Mouse (Mus musculus) megakaryocyte-erythroid progenitor cell, adult 5 weeks (primary cell): ENCODE measurements around the gene Olfr818. TPM values are rescaled to one million over a fixed set of nuclear protein-coding genes. Genes with fewer than 3 reads are reported as not detected.

Source experiments
- polyA plus RNA-seq: library from polyadenylated mRNA; stranded (reverse); fragments of >175 nt; gene quantifications from 2 replicates; pipeline ENCODE4 v1.2.3, GENCODE M21; 2012

Gene Olfr818
- not detected in 2 replicates for polyA plus RNA-seq

DNA sequence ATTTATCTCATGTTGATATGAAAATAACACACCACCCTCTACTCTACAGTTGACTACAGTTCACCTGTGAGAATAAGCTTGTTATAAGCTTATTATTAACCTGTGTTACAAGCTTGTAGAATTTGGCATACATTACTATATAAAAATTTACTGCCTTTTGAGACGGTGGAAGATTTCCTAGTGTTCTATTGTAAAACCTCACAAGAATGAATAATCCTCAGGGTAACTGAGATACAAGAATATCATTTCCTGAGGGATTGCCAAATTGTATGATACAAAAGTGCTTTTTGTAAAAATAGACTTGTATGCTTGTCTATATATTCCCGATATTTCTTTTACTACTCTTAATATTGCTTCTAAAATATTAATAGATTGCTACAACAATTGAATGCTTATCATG is at the start of gene Olfr818:
Olfr818 (minus strand) TSS at position 101 of the 400 bp plus-strand sequence.

DNA sequence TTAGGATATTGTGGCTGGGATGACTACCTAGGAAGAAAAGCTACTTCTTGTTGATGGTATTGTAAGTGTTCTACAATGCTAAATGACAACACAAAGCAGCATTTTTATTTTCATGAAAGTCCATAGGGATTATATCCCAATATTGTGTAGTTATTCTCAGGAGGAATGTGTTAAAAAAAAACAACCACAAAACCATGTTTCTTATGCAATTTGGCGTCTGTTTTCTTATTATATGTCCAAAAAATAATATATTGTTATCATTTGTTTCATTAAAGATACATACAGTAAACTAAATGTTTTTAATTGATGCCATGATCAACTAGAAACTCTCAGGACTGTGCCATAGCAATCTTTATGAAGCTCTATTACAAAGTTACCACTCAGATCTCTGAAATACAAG is 36.1 kb upstream of the Olfr818 start, which contains the start of gene Gm10310:
Gm10310 (minus strand) TSS at position 101 of the 400 bp plus-strand sequence.

DNA sequence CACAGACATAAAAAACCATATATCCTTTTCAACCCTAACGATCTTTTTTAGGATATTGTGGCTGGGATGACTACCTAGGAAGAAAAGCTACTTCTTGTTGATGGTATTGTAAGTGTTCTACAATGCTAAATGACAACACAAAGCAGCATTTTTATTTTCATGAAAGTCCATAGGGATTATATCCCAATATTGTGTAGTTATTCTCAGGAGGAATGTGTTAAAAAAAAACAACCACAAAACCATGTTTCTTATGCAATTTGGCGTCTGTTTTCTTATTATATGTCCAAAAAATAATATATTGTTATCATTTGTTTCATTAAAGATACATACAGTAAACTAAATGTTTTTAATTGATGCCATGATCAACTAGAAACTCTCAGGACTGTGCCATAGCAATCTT is 27.1 kb upstream of the Olfr818 start, which contains the start of gene Olfr247:
Olfr247 (minus strand) TSS at position 101 of the 400 bp plus-strand sequence.

DNA sequence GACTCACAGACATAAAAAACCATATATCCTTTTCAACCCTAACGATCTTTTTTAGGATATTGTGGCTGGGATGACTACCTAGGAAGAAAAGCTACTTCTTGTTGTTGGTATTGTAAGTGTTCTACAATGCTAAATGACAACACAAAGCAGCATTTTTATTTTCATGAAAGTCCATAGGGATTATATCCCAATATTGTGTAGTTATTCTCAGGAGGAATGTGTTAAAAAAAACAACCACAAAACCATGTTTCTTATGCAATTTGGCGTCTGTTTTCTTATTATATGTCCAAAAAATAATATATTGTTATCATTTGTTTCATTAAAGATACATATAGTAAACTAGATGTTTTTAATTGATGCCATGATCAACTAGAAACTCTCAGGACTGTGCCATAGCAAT is 18.3 kb upstream of the Olfr818 start, which contains the start of gene Olfr819:
Olfr819 (minus strand) TSS at position 101 of the 400 bp plus-strand sequence.

DNA sequence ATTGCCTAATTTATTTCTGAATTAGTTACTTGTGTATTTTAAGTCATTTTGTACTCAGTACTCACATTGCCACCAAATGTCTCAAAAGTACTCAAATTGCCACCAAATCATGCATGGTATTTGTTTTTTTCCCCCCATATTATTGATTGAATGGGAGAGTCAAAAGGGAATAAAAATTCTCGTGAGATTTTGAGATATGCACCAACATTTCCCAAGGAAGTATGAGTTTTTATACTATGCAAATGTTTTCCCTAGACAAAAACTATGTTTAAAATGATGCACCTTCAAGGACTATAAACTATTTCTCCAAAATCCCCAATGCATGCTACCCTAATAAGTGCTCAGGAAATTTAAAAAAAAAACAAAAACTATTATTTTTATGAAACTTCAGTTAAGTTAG is 33.4 kb downstream of the Olfr818 start, which contains the start of gene Olfr816:
Olfr816 (minus strand) TSS at position 101 of the 400 bp plus-strand sequence.

DNA sequence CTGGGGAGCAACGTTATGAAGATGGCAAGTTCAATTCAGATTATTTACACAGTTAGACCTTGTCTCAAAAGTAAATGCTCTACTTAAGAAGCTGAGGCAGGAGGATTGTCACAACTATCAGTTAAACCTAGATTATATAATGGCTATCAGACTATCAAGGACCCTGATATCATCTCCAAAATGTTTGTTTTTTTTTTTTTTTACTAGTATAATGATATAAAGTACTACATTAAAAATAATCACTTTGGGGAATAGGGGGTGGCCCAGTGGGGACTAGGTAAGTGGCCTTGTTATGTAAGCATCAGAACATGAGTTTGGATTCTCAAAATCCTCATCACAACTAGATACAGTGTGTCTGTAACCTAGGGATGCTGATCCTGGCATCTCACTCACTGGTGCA is 43.1 kb downstream of the Olfr818 start, which contains the start of gene Olfr815:
Olfr815 (minus strand) TSS at position 101 of the 400 bp plus-strand sequence.

Other genes with a start within 250 kb of the Olfr818 start
- gene Olfr804, start 245.9 kb downstream of the Olfr818 start, polyA plus RNA-seq, result not detected in 2 replicates
- gene Olfr805, start 219.7 kb downstream of the Olfr818 start, polyA plus RNA-seq, result not detected in 2 replicates
- not detected in 2 replicates for gene Olfr806, start 207.2 kb downstream of the Olfr818 start, polyA plus RNA-seq
- gene Olfr807, start 191.3 kb downstream of the Olfr818 start, polyA plus RNA-seq, result not detected in 2 replicates
- gene Olfr808, start 183.6 kb downstream of the Olfr818 start, polyA plus RNA-seq, result 0.02 TPM in 1 of 2 replicates, not detected in the other
- not detected in 2 replicates for gene Olfr809, start 174.5 kb downstream of the Olfr818 start, polyA plus RNA-seq
- not detected in 2 replicates for gene Olfr810, start 154.2 kb downstream of the Olfr818 start, polyA plus RNA-seq
- gene Olfr811, start 144.7 kb downstream of the Olfr818 start, polyA plus RNA-seq, result not detected in 2 replicates
- gene Olfr812, start 103.0 kb downstream of the Olfr818 start, polyA plus RNA-seq, result not detected in 2 replicates
- gene Olfr813, start 93.7 kb downstream of the Olfr818 start, polyA plus RNA-seq, result not detected in 2 replicates
- not detected in 2 replicates for gene Olfr814, start 69.2 kb downstream of the Olfr818 start, polyA plus RNA-seq
- gene Olfr815, start 43.2 kb downstream of the Olfr818 start, polyA plus RNA-seq, result not detected in 2 replicates
- not detected in 2 replicates for gene Olfr816, start 33.5 kb downstream of the Olfr818 start, polyA plus RNA-seq
- not detected in 2 replicates for gene Olfr819, start 18.2 kb upstream of the Olfr818 start, polyA plus RNA-seq
- gene Olfr247, start 27.0 kb upstream of the Olfr818 start, polyA plus RNA-seq, result not detected in 2 replicates
- gene Gm10310, start 36.0 kb upstream of the Olfr818 start, polyA plus RNA-seq, result not detected in 2 replicates
- not detected in 2 replicates for gene Olfr820, start 63.5 kb upstream of the Olfr818 start, polyA plus RNA-seq
- gene Olfr821, start 81.2 kb upstream of the Olfr818 start, polyA plus RNA-seq, result not detected in 2 replicates
- not detected in 2 replicates for gene Olfr822, start 122.1 kb upstream of the Olfr818 start, polyA plus RNA-seq
- not detected in 2 replicates for gene Olfr823, start 166.3 kb upstream of the Olfr818 start, polyA plus RNA-seq
- not detected in 2 replicates for gene Olfr824, start 180.9 kb upstream of the Olfr818 start, polyA plus RNA-seq
- 0.03 TPM in 1 of 2 replicates, not detected in the other for gene Olfr825, start 217.7 kb upstream of the Olfr818 start, polyA plus RNA-seq
- gene Olfr826, start 235.1 kb upstream of the Olfr818 start, polyA plus RNA-seq, result not detected in 2 replicates